Mouse (Mus musculus): Measurements from ENCODE around the gene Cfap44. TPM values are rescaled to one million over a fixed set of nuclear protein-coding genes. Genes with fewer than 3 reads are reported as not detected.

Cfap44 gene
- total RNA-seq, 2 experiments from 2014 or later: not detected

DNA sequence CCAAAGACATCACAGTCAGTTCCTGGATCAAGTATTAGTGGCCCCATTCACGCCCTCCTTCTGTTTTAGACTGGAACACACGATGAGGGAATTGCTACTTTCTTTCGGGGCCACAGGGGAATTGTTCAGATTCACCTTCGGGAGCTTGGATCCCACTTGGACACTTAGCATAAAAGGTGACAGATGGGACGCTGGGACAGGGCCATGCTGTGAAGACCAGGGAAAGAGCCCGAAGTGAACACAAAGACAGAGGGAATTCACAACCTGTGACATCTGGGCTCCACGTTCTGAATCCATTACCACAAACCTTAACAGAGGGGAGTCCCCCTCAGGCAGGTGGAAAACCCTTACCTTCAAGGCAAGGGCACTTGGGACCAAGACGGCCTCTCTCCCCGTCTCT is 135.6 kb downstream of the Cfap44 start:
- no peak for DNase-seq (ENCODE audit: low spot score)

DNA sequence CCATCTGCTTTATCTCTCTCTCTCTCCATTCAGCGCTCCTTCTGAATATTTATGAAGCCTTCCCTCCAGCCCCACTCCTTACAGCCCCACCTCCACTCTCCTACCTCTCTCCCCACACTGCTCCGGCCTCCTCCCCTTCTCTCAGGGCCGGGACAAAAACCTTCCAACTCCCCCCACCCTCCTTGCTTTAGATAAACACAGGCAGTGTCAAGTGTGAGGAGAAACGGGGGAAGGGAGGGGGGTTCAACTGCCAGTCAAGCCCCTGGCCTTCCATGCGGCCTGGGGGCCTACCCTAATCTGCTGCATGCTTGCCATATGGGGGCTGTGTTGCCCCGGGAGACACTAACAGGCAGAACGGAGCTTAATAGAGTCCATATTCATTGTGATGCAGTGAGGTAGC is 136.2 kb downstream of the Cfap44 start:
- no peak for DNase-seq (ENCODE audit: low spot score)

DNA sequence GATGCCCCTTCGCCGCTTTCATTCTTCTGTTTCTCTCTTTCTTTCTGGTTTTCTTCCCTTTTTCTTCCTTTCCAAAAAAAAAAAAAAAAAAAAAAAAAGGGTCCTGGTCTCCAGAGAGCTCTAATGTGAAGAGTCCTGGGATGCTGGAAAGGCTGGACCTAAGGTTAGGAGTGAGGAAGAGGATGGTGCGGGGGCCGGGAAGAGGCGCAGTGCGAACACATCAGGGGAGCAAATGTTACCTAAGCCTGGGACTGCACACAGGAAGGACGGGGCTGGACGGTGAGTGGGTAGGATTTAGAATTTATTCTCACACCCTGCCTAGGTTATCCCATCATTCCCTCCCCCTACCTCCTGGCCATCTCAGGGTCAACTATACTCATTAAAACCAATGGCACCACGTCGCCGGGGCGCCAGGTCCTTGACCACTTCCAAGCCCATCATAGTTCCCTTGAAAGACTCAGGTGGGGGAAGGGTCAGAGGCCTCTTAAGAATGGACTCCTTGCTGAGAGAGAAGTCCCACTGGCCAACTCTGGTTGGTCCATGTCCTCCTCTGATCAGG is 136.7 kb downstream of the Cfap44 start:
- no peak for DNase-seq (ENCODE audit: low spot score)

Other genes starting within 250 kb of the Cfap44 start
- 10 to 100 TPM; 43.0 to 52.5 TPM for gene Usf3, start 221.6 kb upstream of the Cfap44 start, total RNA-seq (2021)
- under 1 TPM; 0.05 to 0.09 TPM for gene Sidt1, start 61.6 kb upstream of the Cfap44 start, total RNA-seq (2021)
- gene Spice1, start 47.7 kb upstream of the Cfap44 start, total RNA-seq (2021): 1 to 10 TPM; 6.8 to 7.0 TPM
- gene Boc, start 164.1 kb downstream of the Cfap44 start, total RNA-seq (2021): 1 to 10 TPM; 2.5 to 4.8 TPM